Mouse (Mus musculus): ENCODE measurements at regions not wholly inside any gene's neighbourhood (a gene's known extent, or its start where the extent isn't known, plus 50 kb on each side); places are given as distances from the start of the nearest gene placed in this dataset.

DNA sequence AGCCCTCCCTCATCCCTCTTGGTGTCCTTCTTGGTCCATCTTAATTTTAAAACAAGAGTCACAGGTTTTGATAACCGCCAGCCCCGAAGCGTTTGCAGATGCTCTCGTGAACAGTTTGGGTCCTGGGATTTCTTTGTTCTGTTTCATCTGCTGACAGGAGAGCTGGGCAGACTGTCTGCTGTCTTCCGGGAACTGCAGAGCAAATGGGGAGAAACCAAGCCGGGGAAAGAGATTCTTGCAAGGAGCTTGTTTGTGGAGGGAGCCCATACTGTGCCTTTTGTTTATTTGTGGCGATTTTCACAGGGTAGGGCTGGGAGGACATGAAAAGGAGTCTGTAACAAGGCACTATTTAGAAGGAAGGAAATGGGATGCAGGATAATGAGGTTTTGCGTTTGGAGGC lies 223.6 kb upstream of the Mmadhc start:
- TF ChIP-seq POLR2A (IDR thresholded peaks at IDR 0.05; ENCODE audit: control insufficient read depth, low read depth, low read length) (no peak), CTCF (IDR thresholded peaks at IDR 0.05; ENCODE audit: control insufficient read depth, insufficient read depth, insufficient replicate concordance, low read depth, low read length) (no peak)

Data from testis, adult 2 months (tissue).